Mouse (Mus musculus) neural tube, embryonic 12.5 days (tissue): ENCODE measurements around the gene Thumpd1. TPM values are rescaled to one million over a fixed set of nuclear protein-coding genes. Genes with fewer than 3 reads are reported as not detected.
"Not testable (repeated sequence)": the region's sequence is repeated elsewhere in the genome, so short reads cannot be mapped to it uniquely, and the experiment has no call there.

Experiments used
- ATAC-seq: fragments of 200-750 bp; cut with Nextera tagmentation; 2 replicates; pipeline ENCODE4 v1.8.0; 2017; ENCODE audit warnings: low read depth, mild to moderate bottlenecking, moderate TSS enrichment, moderate library complexity; ENCODE audit not compliant: low FRiP score
- H3K27ac ChIP-seq: fragments of 300-500 bp; sonication (generic); 2 replicates; pipeline ENCODE4 v1.5.1; 2016
- H3K27me3 ChIP-seq: fragments of 300-500 bp; sonication (generic); replicated peaks from 2 replicates; pipeline ENCODE4 v1.6.1; 2016; ENCODE audit warnings: mild to moderate bottlenecking
- H3K36me3 ChIP-seq: fragments of 300-500 bp; sonication (generic); 2 replicates; pipeline ENCODE4 v1.6.1; 2016; ENCODE audit warnings: mild to moderate bottlenecking
- H3K4me1 ChIP-seq: fragments of 300-500 bp; sonication (generic); 2 replicates; pipeline ENCODE4 v1.6.1; 2016
- H3K4me2 ChIP-seq: fragments of 300-500 bp; sonication (generic); replicated peaks from 2 replicates; pipeline ENCODE4 v1.6.1; 2016; ENCODE audit warnings: mild to moderate bottlenecking
- H3K4me3 ChIP-seq: fragments of 300-500 bp; sonication (generic); 2 replicates; pipeline ENCODE4 v1.5.1; 2016
- H3K9ac ChIP-seq: fragments of 300-500 bp; sonication (generic); 2 replicates; pipeline ENCODE4 v1.6.1; 2016; ENCODE audit warnings: mild to moderate bottlenecking
- H3K9me3 ChIP-seq: fragments of 300-500 bp; sonication (generic); 2 replicates; pipeline ENCODE4 v1.6.1; 2016; ENCODE audit warnings: mild to moderate bottlenecking
- WGBS: fragments of 180-500 bp; shearing (Covaris S2); methylation state at CpG from one replicate; pipeline ENCODE4 v1.1.7; 2016; 5-methylcytosine and 5-hydroxymethylcytosine counted together
- polyA plus RNA-seq: library from polyadenylated mRNA; unstranded; fragments of >200 nt; fragmentation: Nextera tagmentation; extraction: Ambion mirVana; gene quantifications from 2 replicates; pipeline ENCODE4 v1.2.1, GENCODE M21; 2016

The Thumpd1 gene
- polyA plus RNA-seq, 1 experiment from 2014 or later: 86.5 TPM

DNA sequence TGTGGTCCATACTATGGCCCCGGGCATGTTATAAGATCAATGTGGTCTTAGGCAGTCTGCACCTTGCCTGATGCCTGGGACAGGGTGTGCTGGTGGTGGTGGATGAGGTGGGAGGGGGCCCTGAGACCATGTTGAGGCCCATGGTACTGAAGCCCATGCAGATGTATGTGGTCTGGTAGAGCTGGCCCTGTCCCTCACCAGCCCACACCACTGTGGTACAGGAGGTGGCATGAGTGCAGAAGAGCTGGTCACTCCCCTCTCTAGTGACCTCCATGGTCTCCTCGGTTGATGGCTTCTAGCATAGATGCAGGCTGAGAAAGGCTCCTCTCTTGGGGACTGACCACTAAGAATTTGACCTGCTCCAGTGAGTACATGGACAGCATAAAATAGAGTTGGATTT lies 18.3 kb upstream of the Thumpd1 start:
- no peak overlapping the region for H3K9ac ChIP-seq
- no peak for ATAC-seq
- H3K4me3 ChIP-seq: no peak overlapping the region
- H3K9me3 ChIP-seq: no peaks in the 10 kb centered on the region
- H3K36me3 ChIP-seq: no peaks in the 10 kb centered on the region
- no peaks in the 10 kb centered on the region for H3K4me1 ChIP-seq
- no peak overlapping the region for H3K4me2 ChIP-seq
- WGBS: 85% methylated on average over 2 of the region's 2 CpGs
- no peaks in the 10 kb centered on the region for H3K27me3 ChIP-seq
- H3K27ac ChIP-seq: no peak overlapping the region

DNA sequence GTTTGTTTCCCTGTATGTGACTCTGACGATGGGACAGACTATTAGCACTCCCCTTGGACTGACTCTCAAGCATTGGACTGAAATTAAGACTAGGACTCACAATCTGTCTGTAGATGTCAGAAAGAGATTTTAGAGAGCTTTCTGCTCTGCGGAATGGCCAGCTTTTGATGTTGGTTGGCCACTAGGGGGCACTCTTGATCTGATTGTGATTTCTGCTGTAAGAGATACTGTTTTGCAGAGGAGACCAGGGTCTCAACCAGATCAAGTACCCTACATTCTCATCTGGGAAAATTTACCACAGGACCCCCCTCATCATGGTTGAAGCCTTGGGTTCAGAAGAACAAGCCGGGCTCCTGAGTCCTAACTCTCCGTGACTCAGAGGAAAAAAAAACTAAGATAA lies 10.7 kb upstream of the Thumpd1 start:
- ATAC-seq, H3K9me3 ChIP-seq, H3K4me1 ChIP-seq, H3K27ac ChIP-seq, H3K36me3 ChIP-seq, H3K4me2 ChIP-seq, H3K9ac ChIP-seq, H3K4me3 ChIP-seq, H3K27me3 ChIP-seq: not testable (repeated sequence)
- 88% methylated on average over 4 of the region's 4 CpGs for WGBS

DNA sequence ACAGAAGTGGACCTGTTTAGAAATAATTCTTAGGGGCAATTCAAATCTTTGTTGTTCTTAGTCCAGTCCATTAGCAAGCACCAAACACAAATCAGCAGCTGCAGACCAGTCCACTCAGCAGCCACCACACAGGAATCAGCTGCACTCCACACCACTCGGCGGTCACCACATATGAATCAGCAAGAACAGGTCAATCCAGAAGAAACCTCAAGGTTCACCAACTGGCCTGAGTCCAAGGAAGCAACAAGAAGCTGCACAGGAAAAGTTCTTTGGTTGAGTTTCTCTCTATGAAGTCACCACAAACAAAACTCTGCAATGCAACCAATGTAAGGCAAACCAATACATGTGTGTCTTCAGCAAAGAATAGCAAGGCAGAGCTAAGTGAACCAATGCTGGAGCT lies 7.0 kb upstream of the Thumpd1 start:
- 97% methylated on average over 2 of the region's 2 CpGs for WGBS
- ATAC-seq: no peak

DNA sequence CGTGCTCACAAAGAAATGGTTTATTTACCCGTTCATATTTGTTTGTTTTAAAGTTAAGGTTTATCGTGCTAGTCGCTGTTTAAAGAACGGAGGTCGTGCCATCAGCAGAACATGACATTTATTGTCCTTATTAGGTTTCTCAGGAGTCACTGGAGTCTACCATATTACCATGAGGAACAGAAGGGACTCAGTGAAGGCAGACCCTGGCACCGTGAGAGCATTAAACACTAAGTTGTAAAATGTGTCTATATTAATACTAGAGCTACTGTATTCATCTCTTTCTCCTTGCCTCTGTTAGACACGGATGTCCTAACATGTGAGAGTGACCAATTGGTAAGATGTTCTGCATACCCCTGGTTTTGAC lies 331 bp upstream of the Thumpd1 start:
- H3K4me2 ChIP-seq: peak overlapping the region; percentile 75
- no peak overlapping the region for H3K27ac ChIP-seq
- H3K9me3 ChIP-seq: no peaks in the 10 kb centered on the region
- WGBS: 14% methylated on average over 8 of the region's 8 CpGs
- peaks cover 5% of the 10 kb centered on the region; the same call in 1 of the 2 replicates for H3K4me1 ChIP-seq
- H3K36me3 ChIP-seq: peaks cover 30% of the 10 kb centered on the region
- ATAC-seq: peak; percentile 45
- H3K9ac ChIP-seq: peak overlapping the region; percentile 74; the same call in 1 of the 2 replicates
- no peaks in the 10 kb centered on the region for H3K27me3 ChIP-seq
- peak overlapping the region; percentile 95 for H3K4me3 ChIP-seq

More for the DNA sequence above, 7.0 kb upstream of the Thumpd1 start:
- H3K4me2 ChIP-seq: no peak overlapping the region
- H3K9me3 ChIP-seq: no peaks in the 10 kb centered on the region
- H3K36me3 ChIP-seq: no peaks in the 10 kb centered on the region
- H3K27me3 ChIP-seq: no peaks in the 10 kb centered on the region
- no peak overlapping the region for H3K4me3 ChIP-seq
- H3K27ac ChIP-seq: no peak overlapping the region
- H3K4me1 ChIP-seq: no peaks in the 10 kb centered on the region
- H3K9ac ChIP-seq: no peak overlapping the region

DNA sequence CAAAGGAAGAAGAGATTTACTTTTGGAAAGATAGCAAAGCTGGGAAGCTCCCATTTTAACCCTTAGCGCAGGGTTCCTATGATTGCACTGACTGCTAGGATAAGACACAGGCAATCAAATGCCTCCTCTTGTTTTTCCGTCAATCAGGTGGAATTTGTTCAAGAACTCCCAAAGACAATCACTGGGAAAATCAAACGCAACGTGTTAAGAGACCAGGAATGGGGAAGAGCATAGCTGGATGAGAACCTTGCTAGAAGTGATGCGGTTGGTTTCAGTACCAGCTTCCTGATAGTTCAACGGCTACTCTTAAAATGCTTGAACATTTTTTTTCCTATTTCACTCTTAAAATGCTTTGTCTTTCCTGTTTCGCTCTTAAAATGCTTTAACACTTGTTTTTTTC lies 6.5 kb downstream of the Thumpd1 start:
- Histone ChIP-seq H3K9me3 (no peaks in the 10 kb centered on the region), H3K4me2 (no peak overlapping the region), H3K36me3 (peaks cover 39% of the 10 kb centered on the region), H3K27ac (no peak overlapping the region), H3K9ac (no peak overlapping the region), H3K4me1 (no peaks in the 10 kb centered on the region), H3K27me3 (no peaks in the 10 kb centered on the region), H3K4me3 (no peak overlapping the region)
- 93% methylated on average over 7 of the region's 7 CpGs for WGBS
- ATAC-seq: no peak

DNA sequence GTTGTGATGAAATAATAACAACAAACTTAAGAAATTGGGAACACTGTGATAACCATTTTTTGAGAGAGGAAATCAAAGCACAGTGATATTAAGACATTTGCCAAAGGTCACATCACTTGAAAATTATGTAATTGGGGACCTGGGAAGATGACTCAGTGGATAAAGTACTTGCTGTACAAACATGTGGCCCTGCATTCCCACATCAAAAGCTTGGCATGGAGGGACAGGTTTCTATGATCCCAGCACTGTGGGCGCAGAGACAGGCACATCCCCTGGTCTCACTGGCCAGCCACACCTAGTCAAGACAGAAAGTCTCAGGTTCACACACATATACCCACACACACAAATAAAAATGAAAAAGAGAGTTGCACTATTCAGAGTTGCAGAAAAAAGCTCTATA lies 25.7 kb downstream of the Thumpd1 start:
- Histone ChIP-seq H3K36me3 (no peaks in the 10 kb centered on the region), H3K9me3 (no peaks in the 10 kb centered on the region), H3K27ac (no peak overlapping the region), H3K27me3 (no peaks in the 10 kb centered on the region), H3K9ac (no peak overlapping the region), H3K4me1 (no peaks in the 10 kb centered on the region), H3K4me3 (no peak overlapping the region), H3K4me2 (no peak overlapping the region)
- WGBS: 81% methylated on average over 1 of the region's 1 CpGs
- ATAC-seq: no peak

DNA sequence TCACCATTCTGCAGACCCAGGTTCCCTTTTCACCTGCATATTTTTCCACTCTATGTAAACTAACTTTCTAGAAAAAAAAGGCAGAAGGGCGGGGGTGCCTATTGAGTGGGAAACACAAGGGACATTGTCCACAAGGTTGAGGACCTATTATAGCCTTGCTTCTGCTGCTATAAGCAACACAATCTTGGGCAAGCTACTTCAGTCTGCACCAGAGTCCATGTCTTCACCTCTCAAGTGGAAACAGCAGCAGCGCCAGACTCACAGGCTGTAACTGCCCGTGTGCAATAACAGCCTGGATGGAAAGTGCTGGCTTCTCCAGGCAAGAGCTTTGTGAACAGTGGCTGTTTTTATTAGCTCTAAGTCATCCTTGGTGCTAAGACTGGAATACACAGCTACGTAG lies 28.3 kb downstream of the Thumpd1 start:
- 84% methylated on average over 4 of the region's 4 CpGs for WGBS

DNA sequence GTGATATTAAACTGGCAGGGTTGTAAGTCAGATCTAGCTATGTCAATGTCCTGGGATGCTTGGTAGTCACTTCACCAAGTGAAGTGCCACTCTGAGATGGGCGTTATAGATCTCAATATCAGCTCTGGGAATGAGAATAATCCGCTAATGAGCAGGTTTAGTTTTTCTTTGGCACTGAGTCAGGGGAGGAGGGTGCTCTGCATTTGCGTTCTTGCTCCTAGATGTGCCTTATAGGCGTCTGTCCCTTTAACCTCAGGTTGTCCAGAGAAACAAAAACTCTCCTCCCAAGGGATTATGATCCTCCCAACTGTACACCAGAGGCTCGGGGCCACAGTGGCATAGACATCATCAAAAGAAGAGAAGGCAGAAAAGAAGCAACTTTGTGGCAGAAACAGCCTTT lies 30.9 kb downstream of the Thumpd1 start, which contains the start of gene Acsm4:
Acsm4 (plus strand) TSS at position 301 of the 400 bp plus-strand sequence.
- H3K36me3 ChIP-seq: no peaks in the 10 kb centered on the region
- no peak within 1 kb of the TSS for H3K4me2 ChIP-seq
- H3K9ac ChIP-seq: no peak within 1 kb of the TSS
- WGBS: 82% methylated on average over 5 of the region's 5 CpGs
- no peaks in the 10 kb centered on the region for H3K9me3 ChIP-seq
- H3K27me3 ChIP-seq: no peaks in the 10 kb centered on the region
- H3K27ac ChIP-seq: no peak within 1 kb of the TSS
- no peaks in the 10 kb centered on the region for H3K4me1 ChIP-seq
- no peak for ATAC-seq
- H3K4me3 ChIP-seq: no peak within 1 kb of the TSS

More for the DNA sequence above, 28.3 kb downstream of the Thumpd1 start:
- no peak overlapping the region for H3K9ac ChIP-seq
- H3K27ac ChIP-seq: no peak overlapping the region
- H3K4me3 ChIP-seq: no peak overlapping the region
- H3K36me3 ChIP-seq: no peaks in the 10 kb centered on the region
- ATAC-seq: no peak
- no peaks in the 10 kb centered on the region for H3K27me3 ChIP-seq
- no peak overlapping the region for H3K4me2 ChIP-seq
- H3K4me1 ChIP-seq: no peaks in the 10 kb centered on the region
- H3K9me3 ChIP-seq: no peaks in the 10 kb centered on the region

DNA sequence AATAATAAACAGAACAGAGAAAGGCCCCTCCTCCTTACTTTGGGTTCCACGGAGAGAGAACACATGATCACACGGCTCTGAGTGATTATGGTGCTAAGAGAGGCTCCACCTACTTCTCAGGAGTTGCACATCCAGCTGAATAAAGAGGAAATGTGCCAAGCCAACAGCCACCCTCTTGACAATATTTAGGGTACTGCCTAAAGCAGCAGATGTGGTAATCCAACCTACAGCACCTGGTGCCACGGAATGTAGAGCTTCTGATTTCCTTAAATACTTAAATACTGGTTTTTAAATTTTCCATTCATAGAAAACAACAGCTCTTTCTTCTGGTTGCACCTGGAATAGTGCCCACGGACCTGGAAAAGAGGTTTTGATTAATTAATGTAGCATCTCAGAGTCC lies 37.9 kb downstream of the Thumpd1 start:
- Histone ChIP-seq H3K4me3 (no peak overlapping the region), H3K27me3 (no peaks in the 10 kb centered on the region), H3K27ac (no peak overlapping the region), H3K9ac (no peak overlapping the region), H3K36me3 (no peaks in the 10 kb centered on the region), H3K4me1 (no peaks in the 10 kb centered on the region), H3K4me2 (no peak overlapping the region), H3K9me3 (no peaks in the 10 kb centered on the region)
- no peak for ATAC-seq
- WGBS: 76% methylated on average over 4 of the region's 4 CpGs

DNA sequence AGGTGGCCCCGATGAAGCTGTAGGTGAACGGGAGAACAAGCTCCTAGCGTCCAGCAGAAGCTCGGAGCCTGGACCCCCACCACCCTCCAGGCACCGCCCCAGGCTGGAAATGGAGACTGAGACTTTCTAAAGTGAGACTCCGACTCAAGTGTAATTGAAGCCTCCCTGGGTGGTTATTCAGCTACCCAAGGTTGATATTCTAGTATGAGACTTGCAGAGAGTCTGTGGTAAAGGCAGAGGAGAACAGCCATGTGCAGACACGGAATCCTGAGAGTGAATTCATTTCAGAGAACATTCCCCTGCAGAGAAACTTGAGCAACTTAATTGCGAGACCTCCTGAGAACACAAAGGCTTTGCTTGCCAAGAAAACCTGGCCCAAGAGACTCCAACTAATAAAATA lies 40.5 kb downstream of the Thumpd1 start:
- Histone ChIP-seq H3K9me3 (no peaks in the 10 kb centered on the region), H3K9ac (no peak overlapping the region), H3K4me1 (no peaks in the 10 kb centered on the region), H3K4me2 (no peak overlapping the region), H3K36me3 (no peaks in the 10 kb centered on the region), H3K27me3 (no peaks in the 10 kb centered on the region), H3K4me3 (no peak overlapping the region), H3K27ac (no peak overlapping the region)
- no peak for ATAC-seq
- 80% methylated on average over 8 of the region's 8 CpGs for WGBS

DNA sequence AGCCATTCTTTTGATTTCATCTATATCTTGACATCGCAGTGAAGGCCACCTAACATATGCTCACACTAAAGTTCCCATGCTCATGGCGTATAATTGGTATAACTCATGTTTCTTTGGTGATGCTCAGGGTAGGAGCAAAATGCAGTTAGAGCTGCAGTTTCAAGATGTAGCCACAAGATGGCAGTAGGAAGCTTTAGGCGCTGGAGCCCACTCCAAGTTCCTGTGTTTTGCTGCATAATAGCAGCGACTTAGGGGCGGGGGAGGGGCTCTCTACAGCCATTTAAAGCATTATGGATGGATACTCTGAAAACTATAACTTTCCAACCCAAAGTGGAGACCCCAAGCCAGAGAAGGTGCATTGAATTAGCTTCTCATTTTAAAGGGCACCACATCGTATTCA lies 47.1 kb downstream of the Thumpd1 start:
- peak; percentile 17; the same call in 1 of the 2 replicates for ATAC-seq
- 20% methylated on average over 6 of the region's 6 CpGs for WGBS
- H3K36me3 ChIP-seq: no peaks in the 10 kb centered on the region

DNA sequence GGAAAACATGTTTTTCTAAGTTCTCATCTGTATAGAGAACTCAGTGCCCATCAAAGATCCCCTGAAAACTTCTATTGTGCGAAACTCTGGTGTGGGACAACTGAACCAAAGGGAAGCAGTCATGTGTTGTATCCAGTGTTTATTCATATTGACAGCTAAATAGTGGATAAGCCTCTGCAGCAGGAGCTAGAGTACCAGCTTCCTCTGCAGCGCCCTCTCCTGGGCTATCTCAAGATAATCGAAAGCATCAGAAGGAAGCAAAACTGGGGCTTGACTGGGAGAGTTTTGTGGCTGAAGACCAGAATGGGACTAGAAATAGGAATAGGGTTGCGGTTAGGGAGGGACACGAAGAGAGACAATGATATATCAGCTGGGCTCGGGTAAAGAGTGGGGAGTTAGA lies 49.7 kb downstream of the Thumpd1 start:
- Histone ChIP-seq H3K4me3 (no peak overlapping the region), H3K36me3 (no peaks in the 10 kb centered on the region), H3K9ac (no peak overlapping the region), H3K9me3 (no peaks in the 10 kb centered on the region), H3K4me1 (no peaks in the 10 kb centered on the region), H3K4me2 (no peak overlapping the region), H3K27me3 (no peaks in the 10 kb centered on the region), H3K27ac (no peak overlapping the region)
- WGBS: 49% methylated on average over 6 of the region's 6 CpGs
- no peak for ATAC-seq

More for the DNA sequence above, 47.1 kb downstream of the Thumpd1 start:
- H3K4me3 ChIP-seq: no peak overlapping the region
- no peak overlapping the region for H3K27ac ChIP-seq
- H3K9ac ChIP-seq: no peak overlapping the region
- no peak overlapping the region for H3K4me2 ChIP-seq
- no peaks in the 10 kb centered on the region for H3K27me3 ChIP-seq
- H3K9me3 ChIP-seq: no peaks in the 10 kb centered on the region
- no peaks in the 10 kb centered on the region for H3K4me1 ChIP-seq

DNA sequence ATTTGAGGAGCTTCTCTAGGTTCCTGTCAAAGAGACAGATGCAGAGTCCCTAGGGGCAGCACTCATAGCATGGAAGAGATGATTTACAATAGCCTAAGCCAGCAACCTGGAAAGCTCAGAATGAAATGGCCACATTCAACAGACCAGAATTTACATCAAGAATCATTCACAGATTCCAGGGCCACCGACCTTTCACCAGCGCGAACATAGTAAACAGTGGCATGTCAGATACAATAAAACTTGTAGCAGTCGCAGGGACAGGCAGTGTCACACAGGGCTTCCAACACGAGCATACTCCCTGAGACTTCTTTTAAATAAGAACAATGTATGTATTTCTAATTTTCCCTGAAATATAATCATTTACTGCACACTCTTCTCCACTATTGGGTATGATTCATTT lies 50.2 kb downstream of the Thumpd1 start:
- WGBS: 72% methylated on average over 5 of the region's 5 CpGs
- ATAC-seq: no peak
- Histone ChIP-seq H3K4me3 (no peak overlapping the region), H3K4me1 (no peaks in the 10 kb centered on the region), H3K9me3 (no peaks in the 10 kb centered on the region), H3K27ac (no peak overlapping the region), H3K9ac (no peak overlapping the region), H3K4me2 (no peak overlapping the region), H3K36me3 (no peaks in the 10 kb centered on the region), H3K27me3 (no peaks in the 10 kb centered on the region)
